Mouse (Mus musculus): ENCODE results near the gene Myl3. TPM values are rescaled to one million over a fixed set of nuclear protein-coding genes. Genes with fewer than 3 reads are reported as not detected.
A peak's percentile ranks its signal among the peaks of the same experiment; 100 is the strongest.

Gene Myl3
- polyA plus RNA-seq, 1 experiment from 2014 or later: 0.11 TPM

- no peaks in the 10 kb centered on the region; the same call in 1 of the 2 replicates for H3K4me1 ChIP-seq (replicated peaks; ENCODE audit: control insufficient read depth, insufficient read depth)
- no peak overlapping the region for H3K4me2 ChIP-seq (replicated peaks; ENCODE audit: low read depth)
- DNase-seq (ENCODE audit: low spot score) (no peak), ATAC-seq (ENCODE audit: low FRiP score, low TSS enrichment) (no peak)
- H3K9ac ChIP-seq (ENCODE audit: low read length): no peak overlapping the region
- no peak overlapping the region for H3K4me3 ChIP-seq (ENCODE audit: low read depth, low read length)
- WGBS: 74% methylated on average over 1 of the region's 1 CpGs
- H3K36me3 ChIP-seq (ENCODE audit: control insufficient read depth, insufficient read depth, low read length): no peaks in the 10 kb centered on the region
- no peak for TF ChIP-seq EP300 (optimal IDR thresholded peaks at IDR 0.05)
- TF ChIP-seq CTCF (IDR thresholded peaks at IDR 0.05; ENCODE audit: low read depth): no peak
- no peak overlapping the region for H3K27ac ChIP-seq (replicated peaks)
- H3K9me3 ChIP-seq (ENCODE audit: control insufficient read depth, low read length): no peaks in the 10 kb centered on the region
- H3K27me3 ChIP-seq (ENCODE audit: control insufficient read depth, insufficient read depth, low read length): no peaks in the 10 kb centered on the region; the same call in 1 of the 2 replicates
Measured at GRCm38 (mm10) chr9:110778100-110778499, 36.4 kb downstream of the Myl3 start.

- 74% methylated on average over 7 of the region's 7 CpGs for WGBS
- H3K4me2 ChIP-seq (replicated peaks; ENCODE audit: low read depth): no peak overlapping the region
- no peak overlapping the region for H3K4me3 ChIP-seq (ENCODE audit: low read depth, low read length)
- TF ChIP-seq CTCF (IDR thresholded peaks at IDR 0.05; ENCODE audit: low read depth) (peak; percentile 45), EP300 (optimal IDR thresholded peaks at IDR 0.05) (no peak)
- no peaks in the 10 kb centered on the region; the same call in 1 of the 2 replicates for H3K4me1 ChIP-seq (replicated peaks; ENCODE audit: control insufficient read depth, insufficient read depth)
- no peak overlapping the region for H3K27ac ChIP-seq (replicated peaks)
- no peaks in the 10 kb centered on the region for H3K36me3 ChIP-seq (ENCODE audit: control insufficient read depth, insufficient read depth, low read length)
- H3K9ac ChIP-seq (ENCODE audit: low read length): no peak overlapping the region
- no peak for ATAC-seq (ENCODE audit: low FRiP score, low TSS enrichment)
- DNase-seq (ENCODE audit: low spot score): no peak
- H3K9me3 ChIP-seq (ENCODE audit: control insufficient read depth, low read length): no peaks in the 10 kb centered on the region
- no peaks in the 10 kb centered on the region; the same call in 1 of the 2 replicates for H3K27me3 ChIP-seq (ENCODE audit: control insufficient read depth, insufficient read depth, low read length)
Measured at GRCm38 (mm10) chr9:110778559-110778958, 36.9 kb downstream of the Myl3 start.

GRCm38 (mm10) chr9:110779242-110779913 lies 37.7 kb downstream of the Myl3 start:
- H3K9me3 ChIP-seq (ENCODE audit: control insufficient read depth, low read length): no peaks in the 10 kb centered on the region
- H3K4me3 ChIP-seq (ENCODE audit: low read depth, low read length): no peak overlapping the region
- H3K9ac ChIP-seq (ENCODE audit: low read length): no peak overlapping the region
- TF ChIP-seq EP300 (optimal IDR thresholded peaks at IDR 0.05) (no peak), CTCF (IDR thresholded peaks at IDR 0.05; ENCODE audit: low read depth) (peak; percentile 66)
- DNase-seq (ENCODE audit: low spot score) (peak; percentile 42), ATAC-seq (ENCODE audit: low FRiP score, low TSS enrichment) (no peak)
- H3K4me2 ChIP-seq (replicated peaks; ENCODE audit: low read depth): no peak overlapping the region
- H3K27me3 ChIP-seq (ENCODE audit: control insufficient read depth, insufficient read depth, low read length): no peaks in the 10 kb centered on the region; the same call in 1 of the 2 replicates
- WGBS: 76% methylated on average over 5 of the region's 5 CpGs
- H3K36me3 ChIP-seq (ENCODE audit: control insufficient read depth, insufficient read depth, low read length): no peaks in the 10 kb centered on the region
- no peaks in the 10 kb centered on the region; the same call in 1 of the 2 replicates for H3K4me1 ChIP-seq (replicated peaks; ENCODE audit: control insufficient read depth, insufficient read depth)
- no peak overlapping the region for H3K27ac ChIP-seq (replicated peaks)

GRCm38 (mm10) chr9:110781256-110781721 lies 39.6 kb downstream of the Myl3 start:
- peak; percentile 94 for DNase-seq (ENCODE audit: low spot score)
- Histone ChIP-seq H3K27ac (replicated peaks) (peak overlapping the region; percentile 49; the same call in 1 of the 2 replicates), H3K36me3 (ENCODE audit: control insufficient read depth, insufficient read depth, low read length) (no peaks in the 10 kb centered on the region), H3K4me2 (replicated peaks; ENCODE audit: low read depth) (peak overlapping the region; percentile 72), H3K9me3 (ENCODE audit: control insufficient read depth, low read length) (no peaks in the 10 kb centered on the region), H3K9ac (ENCODE audit: low read length) (peak overlapping the region; percentile 62), H3K4me3 (ENCODE audit: low read depth, low read length) (peak overlapping the region; percentile 45), H3K4me1 (replicated peaks; ENCODE audit: control insufficient read depth, insufficient read depth) (no peaks in the 10 kb centered on the region; the same call in 1 of the 2 replicates), H3K27me3 (ENCODE audit: control insufficient read depth, insufficient read depth, low read length) (no peaks in the 10 kb centered on the region; the same call in 1 of the 2 replicates)
- TF ChIP-seq EP300 (optimal IDR thresholded peaks at IDR 0.05): no peak
- peak; percentile 83 for TF ChIP-seq CTCF (IDR thresholded peaks at IDR 0.05; ENCODE audit: low read depth)
- WGBS: 1% methylated on average over 43 of the region's 43 CpGs
- ATAC-seq (ENCODE audit: low FRiP score, low TSS enrichment): peak; percentile 95

- WGBS: under 1% methylated on average over 23 of the region's 23 CpGs
- Histone ChIP-seq H3K9ac (ENCODE audit: low read length) (peak overlapping the region; percentile 62), H3K36me3 (ENCODE audit: control insufficient read depth, insufficient read depth, low read length) (no peaks in the 10 kb centered on the region), H3K9me3 (ENCODE audit: control insufficient read depth, low read length) (no peaks in the 10 kb centered on the region), H3K4me1 (replicated peaks; ENCODE audit: control insufficient read depth, insufficient read depth) (no peaks in the 10 kb centered on the region; the same call in 1 of the 2 replicates), H3K4me2 (replicated peaks; ENCODE audit: low read depth) (peak overlapping the region; percentile 72), H3K27ac (replicated peaks) (peak overlapping the region; percentile 49; the same call in 1 of the 2 replicates), H3K4me3 (ENCODE audit: low read depth, low read length) (peak overlapping the region; percentile 45), H3K27me3 (ENCODE audit: control insufficient read depth, insufficient read depth, low read length) (no peaks in the 10 kb centered on the region; the same call in 1 of the 2 replicates)
- DNase-seq (ENCODE audit: low spot score) (peak; percentile 76), ATAC-seq (ENCODE audit: low FRiP score, low TSS enrichment) (peak; percentile 67)
- TF ChIP-seq EP300 (optimal IDR thresholded peaks at IDR 0.05): no peak
- TF ChIP-seq CTCF (IDR thresholded peaks at IDR 0.05; ENCODE audit: low read depth): no peak
Measured at GRCm38 (mm10) chr9:110781731-110782130, 40.1 kb downstream of the Myl3 start.

GRCm38 (mm10) chr9:110783611-110784010 lies 42.0 kb downstream of the Myl3 start:
- DNase-seq (ENCODE audit: low spot score): no peak
- Histone ChIP-seq H3K4me1 (replicated peaks; ENCODE audit: control insufficient read depth, insufficient read depth) (no peaks in the 10 kb centered on the region; the same call in 1 of the 2 replicates), H3K9ac (ENCODE audit: low read length) (no peak overlapping the region), H3K27me3 (ENCODE audit: control insufficient read depth, insufficient read depth, low read length) (no peaks in the 10 kb centered on the region; the same call in 1 of the 2 replicates), H3K9me3 (ENCODE audit: control insufficient read depth, low read length) (no peaks in the 10 kb centered on the region), H3K4me3 (ENCODE audit: low read depth, low read length) (no peak overlapping the region), H3K4me2 (replicated peaks; ENCODE audit: low read depth) (no peak overlapping the region), H3K27ac (replicated peaks) (no peak overlapping the region), H3K36me3 (ENCODE audit: control insufficient read depth, insufficient read depth, low read length) (no peaks in the 10 kb centered on the region)
- WGBS: 32% methylated on average over 1 of the region's 1 CpGs
- TF ChIP-seq CTCF (IDR thresholded peaks at IDR 0.05; ENCODE audit: low read depth) (no peak), EP300 (optimal IDR thresholded peaks at IDR 0.05) (no peak)
- ATAC-seq (ENCODE audit: low FRiP score, low TSS enrichment): no peak

Measured in stomach, postnatal 0 days (tissue).